Mouse (Mus musculus): ENCODE measurements around the gene 4930518I15Rik. TPM values are rescaled to one million over a fixed set of nuclear protein-coding genes. Genes with fewer than 3 reads are reported as not detected.
"Not testable (repeated sequence)": the region's sequence is repeated elsewhere in the genome, so short reads cannot be mapped to it uniquely, and the experiment has no call there.

The 4930518I15Rik gene
- polyA plus RNA-seq, 1 experiment from 2014 or later, result 6.3 TPM

DNA sequence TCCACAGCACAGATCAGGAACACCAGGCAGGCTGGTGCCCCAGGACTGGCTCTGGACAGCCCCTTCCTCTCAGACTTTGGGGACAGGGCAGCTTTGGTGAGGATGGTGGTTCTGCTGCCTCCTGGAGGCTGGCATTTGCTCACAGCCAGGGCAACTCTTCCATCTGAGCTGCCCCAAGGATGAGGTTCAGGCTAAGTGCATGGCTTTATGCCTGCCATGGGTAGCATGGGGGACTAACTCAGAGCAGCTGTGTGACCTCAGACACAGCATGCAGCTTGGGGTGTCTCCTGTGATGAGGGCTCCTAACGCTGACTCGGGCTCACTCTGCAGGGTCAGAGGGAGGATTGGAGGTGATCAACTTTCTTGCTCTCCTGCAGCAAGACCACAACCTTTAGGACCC lies 27.9 kb upstream of the 4930518I15Rik start:
- H3K27me3 ChIP-seq (replicated peaks; ENCODE audit: control insufficient read depth, insufficient read depth, low read length); ATAC-seq (replicated peaks; ENCODE audit: low FRiP score, low TSS enrichment, low read depth); H3K9me3 ChIP-seq (ENCODE audit: control insufficient read depth, low read length); H3K4me1 ChIP-seq (replicated peaks; ENCODE audit: control insufficient read depth, insufficient read depth, low read length); H3K36me3 ChIP-seq (ENCODE audit: control insufficient read depth, insufficient read depth, low read length); DNase-seq (ENCODE audit: low spot score); H3K4me2 ChIP-seq (ENCODE audit: low read length); H3K27ac ChIP-seq (ENCODE audit: low read depth); H3K4me3 ChIP-seq (ENCODE audit: low read depth, low read length); H3K9ac ChIP-seq (ENCODE audit: low read length): not testable (repeated sequence)
- WGBS, result 89% methylated on average over 2 of the region's 2 CpGs

DNA sequence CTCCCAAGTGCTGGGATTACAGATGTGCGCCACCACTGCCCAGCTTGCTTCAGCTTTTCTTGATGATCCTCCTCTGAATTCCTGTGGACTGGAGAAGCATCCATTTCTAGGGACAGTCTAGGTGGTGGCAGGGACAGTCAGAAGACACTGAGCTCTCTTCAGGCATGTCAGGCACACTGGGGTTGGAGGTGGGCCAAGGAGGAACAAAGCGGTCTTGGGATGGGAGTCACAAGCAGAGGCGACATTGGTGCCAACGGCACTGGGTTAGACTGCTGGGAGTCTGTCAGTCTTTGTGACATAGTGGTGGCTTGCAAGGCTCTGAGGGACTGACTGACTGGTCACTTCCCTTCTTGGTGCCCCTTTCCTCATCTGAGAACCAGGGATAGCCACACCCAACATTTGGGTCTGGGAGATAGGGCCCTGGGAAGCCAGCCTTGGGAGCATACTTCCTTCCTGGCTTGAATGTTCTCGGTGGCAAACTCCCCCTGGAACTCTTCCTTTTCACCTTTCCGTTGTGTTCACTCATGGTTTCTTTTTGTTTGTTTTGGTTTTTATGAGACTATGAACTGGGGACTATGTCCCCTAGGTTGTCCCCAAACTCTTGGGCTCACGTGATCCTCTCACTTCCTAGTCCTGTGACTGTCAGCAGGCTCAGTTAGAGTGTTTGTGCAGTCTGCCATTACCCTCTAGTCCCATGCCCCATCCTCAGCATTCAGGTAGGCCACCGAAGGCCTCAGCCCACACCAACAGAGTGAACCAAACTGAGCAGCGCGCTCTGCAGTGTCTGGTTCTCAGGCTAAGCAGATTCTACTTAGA lies 26.9 kb upstream of the 4930518I15Rik start:
- no peak overlapping the region for H3K9ac ChIP-seq (ENCODE audit: low read length)
- no peak overlapping the region for H3K27ac ChIP-seq (ENCODE audit: low read depth)
- no peaks in the 10 kb centered on the region for H3K4me1 ChIP-seq (replicated peaks; ENCODE audit: control insufficient read depth, insufficient read depth, low read length)
- no peaks in the 10 kb centered on the region for H3K36me3 ChIP-seq (ENCODE audit: control insufficient read depth, insufficient read depth, low read length)
- no peaks in the 10 kb centered on the region for H3K27me3 ChIP-seq (replicated peaks; ENCODE audit: control insufficient read depth, insufficient read depth, low read length)
- no peaks in the 10 kb centered on the region for H3K9me3 ChIP-seq (ENCODE audit: control insufficient read depth, low read length)
- ATAC-seq (replicated peaks; ENCODE audit: low FRiP score, low TSS enrichment, low read depth), result no peak
- H3K4me3 ChIP-seq (ENCODE audit: low read depth, low read length), result no peak overlapping the region
- DNase-seq (ENCODE audit: low spot score), result no peak
- WGBS, result 87% methylated on average over 10 of the region's 10 CpGs
- H3K4me2 ChIP-seq (ENCODE audit: low read length), result no peak overlapping the region

DNA sequence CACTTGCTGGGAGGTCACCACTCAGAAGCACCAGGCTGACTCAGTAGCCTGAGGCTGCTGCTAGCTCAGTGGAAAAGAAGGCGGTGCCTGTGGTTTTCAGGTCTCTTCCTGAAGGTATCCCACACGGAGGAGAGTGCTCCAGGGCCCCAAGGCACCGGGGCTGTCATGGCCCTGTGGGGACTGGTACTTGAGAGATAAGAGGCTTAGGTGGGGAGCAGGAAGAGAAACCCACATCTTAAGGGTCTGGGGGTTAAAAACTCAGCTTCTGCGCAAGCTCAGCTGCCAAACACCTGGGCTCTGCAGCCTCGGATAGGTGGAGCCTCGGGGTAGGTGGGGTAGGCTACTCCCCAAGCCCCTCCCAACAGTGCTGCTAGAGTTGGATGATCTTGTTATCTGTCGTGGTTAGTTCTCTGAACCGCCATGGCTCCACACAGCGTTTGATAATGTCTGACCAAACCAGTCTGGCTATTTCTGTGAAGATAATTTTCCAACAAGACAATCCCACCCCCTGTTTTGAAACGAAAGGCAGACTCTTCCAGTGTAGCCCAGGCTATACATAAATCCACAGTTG lies 24.8 kb upstream of the 4930518I15Rik start:
- no peak overlapping the region for H3K9ac ChIP-seq (ENCODE audit: low read length)
- DNase-seq (ENCODE audit: low spot score) (no peak), ATAC-seq (replicated peaks; ENCODE audit: low FRiP score, low TSS enrichment, low read depth) (no peak)
- H3K27ac ChIP-seq (ENCODE audit: low read depth), result no peak overlapping the region
- 33% methylated on average over 10 of the region's 10 CpGs for WGBS
- H3K4me1 ChIP-seq (replicated peaks; ENCODE audit: control insufficient read depth, insufficient read depth, low read length), result no peaks in the 10 kb centered on the region
- H3K9me3 ChIP-seq (ENCODE audit: control insufficient read depth, low read length), result no peaks in the 10 kb centered on the region
- no peaks in the 10 kb centered on the region for H3K27me3 ChIP-seq (replicated peaks; ENCODE audit: control insufficient read depth, insufficient read depth, low read length)
- H3K4me2 ChIP-seq (ENCODE audit: low read length), result no peak overlapping the region
- no peaks in the 10 kb centered on the region for H3K36me3 ChIP-seq (ENCODE audit: control insufficient read depth, insufficient read depth, low read length)
- no peak overlapping the region for H3K4me3 ChIP-seq (ENCODE audit: low read depth, low read length)

DNA sequence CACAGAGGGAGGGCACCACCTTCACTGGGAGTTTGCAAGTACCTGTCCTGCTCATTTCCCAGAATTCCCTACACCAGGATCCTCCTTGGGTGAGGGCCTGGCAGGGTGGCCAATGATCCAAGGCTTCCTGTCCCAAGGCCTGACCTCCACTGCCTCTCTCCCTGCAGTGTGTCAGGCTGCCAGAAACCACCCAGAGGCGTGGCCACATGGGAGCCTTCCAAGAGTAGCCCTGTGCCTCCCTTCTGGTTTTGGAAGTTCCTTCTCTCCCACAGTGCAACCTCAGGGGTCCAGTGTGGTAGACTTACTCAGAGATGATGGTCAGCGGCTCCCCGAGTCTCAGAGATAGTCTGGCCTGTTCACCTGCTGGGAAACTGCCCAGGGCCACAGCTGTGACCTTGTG lies 21.8 kb upstream of the 4930518I15Rik start:
- Histone ChIP-seq H3K9me3 (ENCODE audit: control insufficient read depth, low read length) (no peaks in the 10 kb centered on the region), H3K27ac (ENCODE audit: low read depth) (no peak overlapping the region), H3K36me3 (ENCODE audit: control insufficient read depth, insufficient read depth, low read length) (peaks cover 8% of the 10 kb centered on the region), H3K4me2 (ENCODE audit: low read length) (no peak overlapping the region), H3K4me1 (replicated peaks; ENCODE audit: control insufficient read depth, insufficient read depth, low read length) (no peaks in the 10 kb centered on the region), H3K4me3 (ENCODE audit: low read depth, low read length) (no peak overlapping the region), H3K9ac (ENCODE audit: low read length) (no peak overlapping the region), H3K27me3 (replicated peaks; ENCODE audit: control insufficient read depth, insufficient read depth, low read length) (no peaks in the 10 kb centered on the region)
- 88% methylated on average over 3 of the region's 3 CpGs for WGBS
- ATAC-seq (replicated peaks; ENCODE audit: low FRiP score, low TSS enrichment, low read depth), result no peak
- no peak for DNase-seq (ENCODE audit: low spot score)

DNA sequence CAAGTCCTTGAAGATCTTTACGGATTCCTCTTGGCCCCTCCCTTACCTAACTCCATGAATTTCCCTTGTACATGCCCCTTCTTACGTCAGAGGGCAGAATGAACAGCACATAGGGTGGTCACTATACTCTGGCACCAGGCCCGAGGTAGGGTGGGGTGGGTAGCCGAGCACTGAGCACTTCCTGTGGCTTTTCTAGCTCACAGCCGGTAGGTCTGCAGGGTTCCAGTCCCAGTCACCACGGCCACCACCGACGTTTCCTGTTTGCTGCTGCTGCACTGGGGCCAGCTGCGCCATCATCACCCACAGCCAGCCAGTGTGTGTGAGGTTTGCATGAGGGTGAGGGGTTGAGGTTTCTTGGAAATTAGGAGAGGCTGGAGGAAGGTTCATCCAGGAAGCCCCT lies 20.0 kb upstream of the 4930518I15Rik start:
- H3K4me2 ChIP-seq (ENCODE audit: low read length), result no peak overlapping the region
- ATAC-seq (replicated peaks; ENCODE audit: low FRiP score, low TSS enrichment, low read depth) (no peak), DNase-seq (ENCODE audit: low spot score) (no peak)
- no peak overlapping the region for H3K4me3 ChIP-seq (ENCODE audit: low read depth, low read length)
- H3K27me3 ChIP-seq (replicated peaks; ENCODE audit: control insufficient read depth, insufficient read depth, low read length), result no peaks in the 10 kb centered on the region
- H3K9ac ChIP-seq (ENCODE audit: low read length), result no peak overlapping the region
- no peak overlapping the region for H3K27ac ChIP-seq (ENCODE audit: low read depth)
- H3K4me1 ChIP-seq (replicated peaks; ENCODE audit: control insufficient read depth, insufficient read depth, low read length), result no peaks in the 10 kb centered on the region
- no peaks in the 10 kb centered on the region for H3K9me3 ChIP-seq (ENCODE audit: control insufficient read depth, low read length)
- peaks cover 26% of the 10 kb centered on the region for H3K36me3 ChIP-seq (ENCODE audit: control insufficient read depth, insufficient read depth, low read length)
- 56% methylated on average over 9 of the region's 9 CpGs for WGBS

DNA sequence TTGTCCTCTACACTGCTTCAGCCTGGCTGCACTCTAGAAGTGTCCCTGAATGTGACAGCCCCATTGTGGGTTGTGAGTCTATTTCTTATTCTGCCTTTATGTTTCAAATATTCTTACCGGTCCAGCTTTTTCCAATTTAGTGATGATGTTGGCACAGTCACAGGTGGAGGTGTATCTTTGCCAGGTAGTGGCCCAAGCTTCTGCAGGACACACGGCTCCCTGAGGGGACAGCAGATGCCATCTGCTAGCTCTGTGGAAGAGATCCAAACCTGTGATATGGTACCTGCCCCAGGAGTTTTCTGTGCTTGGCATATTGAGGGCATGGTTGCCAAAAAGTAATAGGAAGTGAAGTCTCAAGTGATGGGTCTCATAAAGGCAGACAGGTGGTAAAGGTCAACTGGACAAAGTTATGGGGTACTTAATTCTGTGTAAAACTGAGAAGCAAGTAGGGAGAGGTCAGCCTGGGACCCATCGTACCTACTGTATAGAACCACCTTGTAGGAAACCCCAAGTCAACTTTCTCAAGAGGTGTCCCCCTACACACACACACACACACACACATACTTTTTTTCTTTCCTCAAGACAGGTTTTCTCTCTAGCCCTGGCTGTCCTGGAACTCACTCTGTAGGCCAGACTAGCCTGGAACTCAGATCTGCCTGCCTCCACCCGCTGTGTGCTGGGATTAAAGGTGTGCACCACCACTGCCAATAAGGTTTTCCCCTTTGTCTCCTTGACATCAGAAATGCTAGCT lies 17.2 kb upstream of the 4930518I15Rik start:
- ATAC-seq (replicated peaks; ENCODE audit: low FRiP score, low TSS enrichment, low read depth) (no peak), DNase-seq (ENCODE audit: low spot score) (no peak)
- H3K4me1 ChIP-seq (replicated peaks; ENCODE audit: control insufficient read depth, insufficient read depth, low read length), result peaks cover 5% of the 10 kb centered on the region; the same call in 1 of the 2 replicates
- no peak overlapping the region for H3K9ac ChIP-seq (ENCODE audit: low read length)
- no peaks in the 10 kb centered on the region for H3K27me3 ChIP-seq (replicated peaks; ENCODE audit: control insufficient read depth, insufficient read depth, low read length)
- H3K36me3 ChIP-seq (ENCODE audit: control insufficient read depth, insufficient read depth, low read length), result peaks cover 50% of the 10 kb centered on the region
- no peaks in the 10 kb centered on the region for H3K9me3 ChIP-seq (ENCODE audit: control insufficient read depth, low read length)
- H3K4me3 ChIP-seq (ENCODE audit: low read depth, low read length), result no peak overlapping the region
- 93% methylated on average over 4 of the region's 4 CpGs for WGBS
- H3K4me2 ChIP-seq (ENCODE audit: low read length), result no peak overlapping the region
- H3K27ac ChIP-seq (ENCODE audit: low read depth), result no peak overlapping the region

DNA sequence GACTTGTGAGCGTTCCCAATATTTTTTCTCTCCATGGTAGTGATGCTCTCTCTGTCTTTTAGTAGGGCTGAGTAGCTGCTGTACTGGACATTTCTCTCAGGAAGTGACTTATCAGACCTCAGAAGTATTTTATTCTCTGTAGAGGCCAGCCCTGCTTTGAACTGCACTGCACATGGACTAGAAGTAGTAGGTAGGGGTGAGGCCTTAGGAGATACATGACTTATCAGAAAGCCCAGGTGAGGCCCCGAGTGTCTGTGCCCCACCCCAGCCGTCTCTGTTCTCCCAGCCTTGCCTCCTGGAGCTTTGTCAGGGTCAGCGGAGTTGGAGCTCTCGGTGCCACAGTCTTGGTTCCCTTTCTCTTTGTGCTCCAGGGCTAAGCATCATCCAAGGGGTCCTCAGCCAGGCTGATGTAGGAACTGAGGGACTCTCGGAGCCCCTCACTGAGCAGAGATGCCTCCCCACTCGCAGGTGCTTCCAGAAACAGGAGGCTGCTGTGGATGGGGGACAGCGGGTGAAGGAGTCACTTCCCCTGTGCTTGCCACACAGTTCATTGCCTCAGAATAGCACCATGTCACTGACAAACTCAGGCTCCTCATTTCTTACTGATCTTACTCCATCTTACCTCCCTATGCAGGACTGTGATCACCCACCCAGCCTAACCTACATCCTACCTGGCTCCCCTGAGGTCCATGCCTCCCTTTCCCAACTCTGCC lies 16.5 kb upstream of the 4930518I15Rik start:
- WGBS, result 91% methylated on average over 8 of the region's 8 CpGs
- no peak overlapping the region for H3K4me3 ChIP-seq (ENCODE audit: low read depth, low read length)
- DNase-seq (ENCODE audit: low spot score) (no peak), ATAC-seq (replicated peaks; ENCODE audit: low FRiP score, low TSS enrichment, low read depth) (no peak)
- H3K9ac ChIP-seq (ENCODE audit: low read length), result no peak overlapping the region
- H3K4me2 ChIP-seq (ENCODE audit: low read length), result no peak overlapping the region
- H3K4me1 ChIP-seq (replicated peaks; ENCODE audit: control insufficient read depth, insufficient read depth, low read length), result peaks cover 8% of the 10 kb centered on the region; the same call in 1 of the 2 replicates
- no peaks in the 10 kb centered on the region for H3K27me3 ChIP-seq (replicated peaks; ENCODE audit: control insufficient read depth, insufficient read depth, low read length)
- peaks cover 56% of the 10 kb centered on the region for H3K36me3 ChIP-seq (ENCODE audit: control insufficient read depth, insufficient read depth, low read length)
- no peak overlapping the region for H3K27ac ChIP-seq (ENCODE audit: low read depth)
- no peaks in the 10 kb centered on the region for H3K9me3 ChIP-seq (ENCODE audit: control insufficient read depth, low read length)

DNA sequence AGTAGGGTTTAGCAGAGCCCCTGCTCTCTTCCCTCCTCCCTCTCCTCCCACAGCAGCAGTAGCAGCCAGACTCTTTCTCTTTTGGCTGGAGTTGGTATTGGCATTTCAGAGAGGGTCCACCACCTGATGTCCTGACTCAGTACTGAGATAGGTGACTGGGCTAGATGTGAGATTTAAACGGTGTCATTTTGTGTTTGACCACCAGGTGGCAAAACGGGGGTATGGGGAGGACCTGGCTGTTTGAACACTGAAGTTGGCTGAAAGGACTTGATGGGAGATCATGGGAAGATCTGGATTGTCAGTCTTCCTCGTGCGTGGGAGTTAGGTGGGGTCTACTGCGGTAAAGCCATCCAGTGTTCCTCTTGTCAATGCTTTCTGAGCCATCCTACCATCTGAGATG lies 15.9 kb upstream of the 4930518I15Rik start:
- Histone ChIP-seq H3K27ac (ENCODE audit: low read depth) (no peak overlapping the region), H3K4me2 (ENCODE audit: low read length) (no peak overlapping the region), H3K9ac (ENCODE audit: low read length) (no peak overlapping the region), H3K9me3 (ENCODE audit: control insufficient read depth, low read length) (no peaks in the 10 kb centered on the region), H3K27me3 (replicated peaks; ENCODE audit: control insufficient read depth, insufficient read depth, low read length) (no peaks in the 10 kb centered on the region), H3K36me3 (ENCODE audit: control insufficient read depth, insufficient read depth, low read length) (peaks cover 62% of the 10 kb centered on the region), H3K4me3 (ENCODE audit: low read depth, low read length) (no peak overlapping the region), H3K4me1 (replicated peaks; ENCODE audit: control insufficient read depth, insufficient read depth, low read length) (peaks cover 8% of the 10 kb centered on the region; the same call in 1 of the 2 replicates)
- DNase-seq (ENCODE audit: low spot score) (peak; percentile 85), ATAC-seq (replicated peaks; ENCODE audit: low FRiP score, low TSS enrichment, low read depth) (0 out of 2 replicates have a peak, but pooled peaks have one; percentile 41)
- 33% methylated on average over 5 of the region's 5 CpGs for WGBS

All from intestine, embryonic 14.5 days (tissue).